Mouse (Mus musculus): ENCODE data around the gene March10.

DNA sequence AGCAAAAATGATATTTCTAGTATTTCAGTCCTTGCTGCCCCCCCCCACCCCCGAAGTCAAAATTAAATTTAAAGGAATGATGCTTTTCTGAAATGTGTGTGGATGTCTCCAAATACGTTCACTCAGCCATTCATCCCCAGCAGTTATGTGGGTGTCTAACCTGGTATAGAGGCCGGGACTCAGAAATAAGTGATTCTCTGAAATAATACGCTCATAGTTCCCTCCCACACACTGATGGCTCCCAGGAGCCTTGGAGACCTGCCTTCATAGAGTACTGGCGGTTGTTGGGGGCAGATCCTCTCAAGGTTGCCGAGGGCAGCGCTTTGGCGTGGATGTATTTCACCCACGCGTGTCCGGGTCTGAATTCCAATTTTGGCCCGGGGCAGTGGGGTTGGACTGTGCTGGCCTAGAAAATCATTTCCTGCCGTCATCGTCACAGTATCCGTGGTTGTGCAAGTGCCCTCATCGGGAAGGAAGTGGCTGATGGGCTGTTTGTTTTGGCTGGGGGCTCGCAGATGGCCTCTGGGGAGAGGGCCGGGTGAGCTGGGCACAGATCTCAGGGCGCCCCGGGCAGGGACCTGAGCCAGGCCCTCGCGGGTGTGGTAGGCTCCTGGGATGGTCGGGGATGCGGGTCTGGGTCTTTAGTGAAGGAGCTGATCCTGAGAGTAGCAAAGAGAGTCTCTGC lies 145.1 kb downstream of the March10 start:
- TF ChIP-seq CTCF (IDR thresholded peaks at IDR 0.05; ENCODE audit: control insufficient read depth, insufficient read depth, insufficient replicate concordance, low read depth, low read length) (no peak), POLR2A (IDR thresholded peaks at IDR 0.05; ENCODE audit: control insufficient read depth, low read depth, low read length) (no peak)

Measured in testis, adult 2 months (tissue).